Mouse (Mus musculus) kidney, embryonic 15.5 days (tissue): ENCODE results near the gene Daxx. TPM values are rescaled to one million over a fixed set of nuclear protein-coding genes. Genes with fewer than 3 reads are reported as not detected.

Experiments used
- ATAC-seq: fragments of 200-750 bp; cut with Nextera tagmentation; replicated peaks from 2 replicates; pipeline ENCODE4 v1.8.0; 2017; ENCODE audit warnings: moderate TSS enrichment; ENCODE audit not compliant: low FRiP score
- H3K27ac ChIP-seq: fragments of 300-500 bp; sonication (generic); 2 replicates; pipeline ENCODE4 v1.5.1; 2015; ENCODE audit warnings: mild to moderate bottlenecking, inconsistent platforms
- H3K27me3 ChIP-seq: fragments of 300-500 bp; sonication (generic); 2 replicates; pipeline ENCODE4 v1.6.1; 2015; ENCODE audit warnings: inconsistent platforms
- H3K36me3 ChIP-seq: fragments of 300-500 bp; sonication (generic); 2 replicates; pipeline ENCODE4 v1.6.1; 2015; ENCODE audit warnings: inconsistent platforms
- H3K4me1 ChIP-seq: fragments of 300-500 bp; sonication (generic); 2 replicates; pipeline ENCODE4 v1.6.1; 2015; ENCODE audit warnings: inconsistent platforms
- H3K4me2 ChIP-seq: fragments of 300-500 bp; sonication (generic); 2 replicates; pipeline ENCODE4 v1.6.1; 2015; ENCODE audit warnings: moderate library complexity, mild to moderate bottlenecking, inconsistent platforms
- H3K4me3 ChIP-seq: fragments of 300-500 bp; sonication (generic); replicated peaks from 2 replicates; pipeline ENCODE4 v1.5.1; 2015; ENCODE audit warnings: mild to moderate bottlenecking, inconsistent platforms
- H3K9ac ChIP-seq: fragments of 300-500 bp; sonication (generic); 2 replicates; pipeline ENCODE4 v1.6.1; 2015; ENCODE audit warnings: mild to moderate bottlenecking, inconsistent platforms
- H3K9me3 ChIP-seq: fragments of 300-500 bp; sonication (generic); replicated peaks from 2 replicates; pipeline ENCODE4 v1.6.1; 2016; ENCODE audit warnings: inconsistent platforms
- WGBS: fragments of 180-500 bp; shearing (Covaris S2); methylation state at CpG from one replicate; pipeline ENCODE4 v1.1.7; 2015; ENCODE audit warnings: mixed read lengths; 5-methylcytosine and 5-hydroxymethylcytosine counted together
- polyA plus RNA-seq: library from polyadenylated mRNA; unstranded; fragments of >200 nt; fragmentation: Nextera tagmentation; extraction: Ambion mirVana; gene quantifications from 2 replicates; pipeline ENCODE4 v1.2.1, GENCODE M21; 2015

Gene Daxx
- polyA plus RNA-seq, 1 experiment from 2014 or later: 60.0 TPM

GRCm38 (mm10) chr17:33952879-33953278, 43.7 kb downstream of the Daxx start:
- Histone ChIP-seq H3K36me3 (peaks cover 54% of the 10 kb centered on the region), H3K9ac (peak overlapping the region; percentile 89; the same call in 1 of the 2 replicates), H3K4me1 (peaks cover 61% of the 10 kb centered on the region), H3K9me3 (no peaks in the 10 kb centered on the region), H3K4me2 (peak overlapping the region; percentile 86), H3K27ac (peak overlapping the region; percentile 94), H3K27me3 (no peaks in the 10 kb centered on the region), H3K4me3 (peak overlapping the region; percentile 75)
- WGBS: 82% methylated on average over 4 of the region's 4 CpGs
- ATAC-seq: no peak

GRCm38 (mm10) chr17:33953310-33953709, 44.1 kb downstream of the Daxx start:
- no peaks in the 10 kb centered on the region for H3K27me3 ChIP-seq
- ATAC-seq: no peak
- peaks cover 54% of the 10 kb centered on the region for H3K36me3 ChIP-seq
- 84% methylated on average over 3 of the region's 3 CpGs for WGBS
- peak overlapping the region; percentile 89; the same call in 1 of the 2 replicates for H3K9ac ChIP-seq
- H3K4me3 ChIP-seq: peak overlapping the region; percentile 75
- peaks cover 61% of the 10 kb centered on the region for H3K4me1 ChIP-seq
- peak overlapping the region; percentile 94 for H3K27ac ChIP-seq
- peak overlapping the region; percentile 86 for H3K4me2 ChIP-seq
- H3K9me3 ChIP-seq: no peaks in the 10 kb centered on the region

- H3K4me1 ChIP-seq: peaks cover 61% of the 10 kb centered on the region
- no peaks in the 10 kb centered on the region for H3K27me3 ChIP-seq
- H3K4me2 ChIP-seq: peak overlapping the region; percentile 86
- ATAC-seq: no peak
- WGBS: 42% methylated on average over 5 of the region's 5 CpGs
- no peaks in the 10 kb centered on the region for H3K9me3 ChIP-seq
- H3K9ac ChIP-seq: peak overlapping the region; percentile 89
- peak overlapping the region; percentile 75 for H3K4me3 ChIP-seq
- H3K36me3 ChIP-seq: peaks cover 54% of the 10 kb centered on the region
- H3K27ac ChIP-seq: peak overlapping the region; percentile 94
These were observed 44.8 kb downstream of the Daxx start for GRCm38 (mm10) chr17:33953961-33954565.

DNA sequence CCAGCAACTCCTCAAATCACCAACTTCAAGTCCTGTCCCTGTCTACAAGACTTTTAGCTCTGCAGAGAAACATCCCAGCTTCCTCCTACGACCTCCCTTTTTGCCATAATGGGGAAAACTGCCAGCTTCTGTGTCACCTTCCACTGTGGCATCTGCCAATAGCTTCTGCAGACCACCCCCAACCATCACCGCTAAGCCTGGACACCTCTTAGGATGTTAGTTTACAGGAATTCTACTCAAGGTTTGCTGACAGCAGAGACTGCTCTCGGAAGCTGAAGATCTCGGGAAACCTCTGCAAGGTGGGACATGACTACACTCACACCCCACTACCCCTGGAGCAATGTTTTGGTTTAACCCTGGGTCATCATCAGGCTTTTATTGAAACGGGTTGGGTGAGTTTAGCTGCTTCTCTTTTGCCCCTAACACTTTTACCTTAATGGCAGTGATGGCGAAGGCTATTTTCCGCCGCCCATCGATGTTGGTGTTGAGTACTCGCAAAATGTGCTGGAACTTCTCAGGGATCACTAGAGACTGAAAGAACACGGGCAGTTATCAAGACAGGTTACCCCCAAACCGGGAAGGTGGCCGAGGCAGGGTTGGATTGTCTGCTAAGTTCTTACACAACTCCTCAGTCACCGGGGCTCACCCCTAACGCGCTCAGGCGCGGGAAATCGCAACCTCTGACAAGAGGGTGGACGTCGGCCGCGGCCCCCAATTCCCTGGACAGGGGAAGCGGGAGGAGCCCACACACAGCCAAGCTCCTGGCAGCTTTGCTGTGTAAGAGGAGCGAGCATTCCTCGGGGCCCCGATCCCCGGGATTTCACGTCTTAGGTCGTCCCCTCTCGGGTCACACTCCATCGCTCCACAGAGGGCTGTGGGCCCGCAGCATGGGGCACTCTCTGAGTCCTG, 45.7 kb downstream of the Daxx start:
- Histone ChIP-seq H3K4me3 (peak overlapping the region; percentile 75), H3K27ac (peak overlapping the region; percentile 94), H3K4me2 (peak overlapping the region; percentile 86), H3K9ac (peak overlapping the region; percentile 89), H3K27me3 (no peaks in the 10 kb centered on the region), H3K4me1 (peaks cover 56% of the 10 kb centered on the region), H3K9me3 (no peaks in the 10 kb centered on the region), H3K36me3 (peaks cover 54% of the 10 kb centered on the region)
- under 1% methylated on average over 33 of the region's 33 CpGs for WGBS
- ATAC-seq: no peak; the same call in 1 of the 2 replicates

DNA sequence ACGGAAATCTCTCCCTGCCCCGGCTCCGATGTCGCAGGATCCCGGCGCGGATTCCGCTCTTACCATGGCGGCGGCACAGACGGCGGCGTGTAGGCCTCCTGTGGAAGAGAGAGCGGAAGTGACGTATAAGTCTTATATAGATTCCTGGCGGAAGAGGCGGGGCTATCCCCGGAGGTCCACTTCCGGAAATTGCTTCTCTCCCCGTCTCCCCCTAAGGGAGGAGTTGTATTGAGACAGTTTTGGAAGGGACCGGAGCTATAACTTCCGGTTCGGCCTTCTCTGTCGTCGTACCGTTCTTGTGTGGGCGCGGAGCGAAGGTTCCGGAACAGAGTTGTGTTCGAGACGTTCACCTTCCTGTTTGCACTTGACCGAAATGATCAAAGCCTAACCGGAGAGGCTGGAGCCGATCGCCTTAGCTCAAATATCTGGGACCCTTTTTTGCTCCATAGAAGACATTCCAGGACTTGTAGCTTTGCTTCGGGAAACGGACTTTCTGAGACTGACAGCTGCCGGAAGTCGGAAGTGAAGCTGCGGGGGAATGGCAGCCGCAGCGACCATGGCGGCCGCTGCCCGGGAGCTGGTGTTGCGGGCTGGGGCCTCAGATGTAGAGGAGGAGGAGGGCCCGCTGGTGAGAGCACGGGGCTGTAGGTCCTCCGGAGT, 46.5 kb downstream of the Daxx start, which contains the start of the genes Vps52 and Rps18:
Vps52 (plus strand) TSS at position 258 of the 660 bp plus-strand sequence.
Rps18 (minus strand) TSS at position 447 of the 660 bp plus-strand sequence.
- H3K9me3 ChIP-seq: no peaks in the 10 kb centered on the region
- no peaks in the 10 kb centered on the region for H3K27me3 ChIP-seq
- peaks cover 48% of the 10 kb centered on the region for H3K4me1 ChIP-seq
- under 1% methylated on average over 50 of the region's 50 CpGs for WGBS
- peak within 1 kb of the TSS; percentile 94 for H3K27ac ChIP-seq
- H3K9ac ChIP-seq: peak within 1 kb of the TSS; percentile 89
- ATAC-seq: peak; percentile 78
- peak within 1 kb of the TSS; percentile 86 for H3K4me2 ChIP-seq
- peaks cover 57% of the 10 kb centered on the region for H3K36me3 ChIP-seq
- H3K4me3 ChIP-seq: peak within 1 kb of the TSS; percentile 75

GRCm38 (mm10) chr17:33956336-33956735, 47.1 kb downstream of the Daxx start:
- peaks cover 63% of the 10 kb centered on the region for H3K36me3 ChIP-seq
- H3K4me2 ChIP-seq: peak overlapping the region; percentile 75
- no peaks in the 10 kb centered on the region for H3K9me3 ChIP-seq
- no peak for ATAC-seq
- H3K4me1 ChIP-seq: peaks cover 42% of the 10 kb centered on the region
- peak overlapping the region; percentile 84 for H3K9ac ChIP-seq
- no peaks in the 10 kb centered on the region for H3K27me3 ChIP-seq
- 6% methylated on average over 10 of the region's 10 CpGs for WGBS
- peak overlapping the region; percentile 88 for H3K27ac ChIP-seq
- H3K4me3 ChIP-seq: peak overlapping the region; percentile 75

DNA sequence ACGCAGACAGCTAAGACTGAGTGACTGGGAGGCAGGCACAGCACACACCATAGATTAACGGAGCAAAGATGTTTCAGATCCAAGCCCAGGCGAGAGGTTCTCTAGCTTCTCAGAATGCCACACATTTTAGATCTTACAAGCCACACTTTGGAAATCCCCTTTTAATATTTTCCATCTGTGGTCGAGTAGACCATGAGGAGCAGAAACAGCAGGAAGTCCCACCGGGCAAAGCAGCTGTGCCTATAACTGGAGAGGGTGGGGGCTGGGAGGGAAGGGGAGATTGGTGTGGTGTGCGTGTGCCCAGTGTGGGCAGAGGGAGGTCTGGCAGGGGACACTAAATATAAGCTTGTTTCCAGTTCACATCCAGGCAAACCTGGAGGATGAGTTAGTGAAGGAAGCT, 48.3 kb downstream of the Daxx start:
- Histone ChIP-seq H3K27me3 (no peaks in the 10 kb centered on the region), H3K4me1 (peaks cover 30% of the 10 kb centered on the region), H3K27ac (no peak overlapping the region), H3K9ac (no peak overlapping the region), H3K36me3 (peaks cover 64% of the 10 kb centered on the region), H3K4me3 (no peak overlapping the region), H3K9me3 (no peaks in the 10 kb centered on the region), H3K4me2 (no peak overlapping the region)
- no peak for ATAC-seq
- 91% methylated on average over 6 of the region's 6 CpGs for WGBS

GRCm38 (mm10) chr17:33958451-33958850, 49.2 kb downstream of the Daxx start:
- H3K27me3 ChIP-seq: no peaks in the 10 kb centered on the region
- 96% methylated on average over 11 of the region's 11 CpGs for WGBS
- H3K27ac ChIP-seq: no peak overlapping the region
- H3K9me3 ChIP-seq: no peaks in the 10 kb centered on the region
- peaks cover 64% of the 10 kb centered on the region for H3K36me3 ChIP-seq
- ATAC-seq: no peak
- H3K4me1 ChIP-seq: peaks cover 21% of the 10 kb centered on the region
- no peak overlapping the region for H3K4me3 ChIP-seq
- no peak overlapping the region for H3K9ac ChIP-seq
- H3K4me2 ChIP-seq: no peak overlapping the region

GRCm38 (mm10) chr17:33959135-33959534, 49.9 kb downstream of the Daxx start:
- Histone ChIP-seq H3K4me1 (peaks cover 14% of the 10 kb centered on the region), H3K27me3 (no peaks in the 10 kb centered on the region), H3K9ac (no peak overlapping the region), H3K4me3 (no peak overlapping the region), H3K27ac (no peak overlapping the region), H3K4me2 (no peak overlapping the region), H3K36me3 (peaks cover 64% of the 10 kb centered on the region), H3K9me3 (no peaks in the 10 kb centered on the region)
- 93% methylated on average over 13 of the region's 13 CpGs for WGBS
- no peak for ATAC-seq

- Histone ChIP-seq H3K4me2 (no peak overlapping the region), H3K4me1 (peaks cover 8% of the 10 kb centered on the region), H3K27ac (no peak overlapping the region), H3K4me3 (no peak overlapping the region), H3K9me3 (no peaks in the 10 kb centered on the region), H3K36me3 (peaks cover 67% of the 10 kb centered on the region), H3K9ac (no peak overlapping the region), H3K27me3 (no peaks in the 10 kb centered on the region)
- 96% methylated on average over 15 of the region's 15 CpGs for WGBS
- no peak for ATAC-seq
These were observed 50.7 kb downstream of the Daxx start for GRCm38 (mm10) chr17:33959948-33960347.

- Histone ChIP-seq H3K9me3 (no peaks in the 10 kb centered on the region), H3K36me3 (peaks cover 84% of the 10 kb centered on the region), H3K27ac (no peak overlapping the region), H3K9ac (no peak overlapping the region), H3K4me2 (no peak overlapping the region), H3K4me1 (no peaks in the 10 kb centered on the region), H3K4me3 (no peak overlapping the region), H3K27me3 (no peaks in the 10 kb centered on the region)
- no peak for ATAC-seq
- 91% methylated on average over 7 of the region's 7 CpGs for WGBS
These were observed 53.7 kb downstream of the Daxx start for GRCm38 (mm10) chr17:33962876-33963275.
